Mouse (Mus musculus) heart, adult 11 months (tissue): ENCODE measurements around the gene Vinac1.
"Not testable (repeated sequence)": the region's sequence is repeated elsewhere in the genome, so short reads cannot be mapped to it uniquely, and the experiment has no call there.

Experiments
- DNase-seq: peaks from one replicate; pipeline ENCODE4 v3.0.0; 2022

Vinac1 gene

GRCm38 (mm10) chr2:129038937-129039631 lies 8.9 kb downstream of the Vinac1 start:
- DNase-seq, result peak; percentile 83

DNA sequence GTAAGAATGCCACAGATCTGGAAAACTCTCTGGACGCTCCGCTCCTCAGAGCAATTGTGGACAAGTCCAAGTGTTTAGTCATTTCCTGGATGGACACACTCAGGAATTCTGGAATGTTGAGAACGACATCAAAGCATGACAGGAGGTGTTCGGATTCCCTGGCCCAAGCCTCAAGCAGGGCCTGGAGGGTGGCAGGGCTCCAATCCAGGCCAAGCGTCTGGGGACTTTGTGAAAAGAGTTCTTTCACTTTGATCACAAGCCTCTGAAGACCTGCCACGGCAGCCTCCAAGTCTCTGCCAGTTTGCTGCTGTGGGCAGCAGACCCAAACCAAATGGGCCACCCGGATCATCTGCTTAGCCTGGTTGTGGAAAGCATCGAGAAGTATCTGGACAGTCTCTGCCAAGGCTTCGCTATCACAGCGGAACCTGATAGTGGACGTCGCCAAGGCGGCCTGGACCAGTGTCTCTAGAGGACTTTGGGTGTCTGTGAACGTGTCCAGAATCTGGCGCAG lies 9.5 kb downstream of the Vinac1 start:
- no peak for DNase-seq

DNA sequence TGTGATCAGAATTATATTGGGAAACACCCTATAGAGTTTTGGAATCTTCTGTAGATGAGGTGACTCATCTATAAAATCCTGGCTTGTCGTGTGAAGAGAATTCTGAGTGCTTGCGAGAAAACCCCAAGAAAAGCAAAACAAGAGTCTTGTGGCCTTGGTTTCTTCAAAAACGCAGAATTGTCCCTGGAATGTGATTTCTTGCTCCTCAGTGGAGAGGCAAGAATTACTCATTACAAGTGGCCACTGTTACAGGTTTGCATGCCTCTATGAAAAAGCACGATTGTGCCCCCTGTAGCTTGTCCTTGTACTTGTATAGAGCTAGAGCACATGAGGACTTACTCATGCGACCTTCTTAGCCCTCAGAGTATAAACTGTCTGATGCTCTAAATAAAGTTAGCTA lies 12.6 kb downstream of the Vinac1 start:
- no peak for DNase-seq

- DNase-seq, result peak; percentile 79
Measured at GRCm38 (mm10) chr2:129024820-129025219, 23.2 kb downstream of the Vinac1 start.

DNA sequence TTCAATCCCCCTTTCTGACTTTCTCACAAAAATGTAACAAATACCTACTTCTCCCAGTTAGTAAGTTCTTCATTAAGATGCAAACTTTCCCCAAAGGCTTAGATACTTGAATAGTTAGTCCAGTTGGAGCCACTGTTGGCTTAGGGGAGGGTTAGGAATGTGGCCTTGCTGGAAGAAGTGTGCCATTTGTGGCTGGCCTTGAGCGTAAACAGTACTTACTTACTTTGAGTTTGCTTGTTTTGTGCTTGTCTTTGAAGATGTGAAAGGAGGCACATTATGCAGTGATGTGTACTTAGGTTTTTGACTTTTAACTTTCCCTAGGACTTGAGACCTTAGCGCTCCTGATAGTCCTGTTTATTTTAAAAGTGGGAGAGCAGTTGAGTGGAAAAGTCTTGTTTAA lies 27.9 kb downstream of the Vinac1 start:
- no peak for DNase-seq

DNA sequence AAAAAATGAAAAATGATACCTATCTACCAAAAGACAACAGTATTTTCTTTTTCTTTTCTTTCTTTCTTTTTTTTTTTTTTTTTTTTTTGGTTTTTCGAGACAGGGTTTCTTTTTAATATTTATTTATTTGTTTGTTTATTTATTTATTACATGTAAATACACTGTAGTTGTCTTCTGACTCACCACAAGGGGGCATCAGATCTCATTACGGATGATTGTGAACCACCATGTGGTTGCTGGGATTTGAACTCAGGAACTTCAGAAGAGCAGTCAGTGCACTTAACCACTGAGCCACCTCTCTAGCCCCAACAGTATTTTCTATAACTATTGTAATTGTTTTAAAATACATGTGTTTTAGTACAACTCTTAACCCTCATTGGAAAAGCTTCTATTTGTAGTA lies 39.1 kb downstream of the Vinac1 start:
- not testable (repeated sequence) for DNase-seq

GRCm38 (mm10) chr2:129006194-129006749 lies 41.7 kb downstream of the Vinac1 start:
- DNase-seq, result no peak

GRCm38 (mm10) chr2:129004872-129005271 lies 43.1 kb downstream of the Vinac1 start:
- no peak for DNase-seq

DNA sequence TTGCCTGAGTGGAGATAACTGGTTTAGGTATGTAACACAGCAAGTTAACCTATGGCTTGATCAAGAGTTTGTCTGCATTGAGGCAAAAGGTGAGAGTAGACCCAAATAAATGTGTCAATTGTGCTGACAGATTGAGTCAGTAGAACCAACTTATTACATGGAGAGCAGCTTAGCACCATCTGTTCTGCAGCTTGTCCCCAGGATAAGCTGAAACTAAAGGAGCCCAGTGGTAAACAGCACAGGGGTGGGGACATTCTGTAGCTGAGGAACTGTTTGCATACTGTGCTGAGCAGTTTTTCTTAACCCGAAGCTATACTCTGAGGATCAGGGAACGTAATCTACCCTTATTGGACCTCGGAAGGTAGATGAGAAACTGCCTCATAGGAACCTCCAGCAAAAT lies 63.2 kb downstream of the Vinac1 start:
- no peak for DNase-seq

DNA sequence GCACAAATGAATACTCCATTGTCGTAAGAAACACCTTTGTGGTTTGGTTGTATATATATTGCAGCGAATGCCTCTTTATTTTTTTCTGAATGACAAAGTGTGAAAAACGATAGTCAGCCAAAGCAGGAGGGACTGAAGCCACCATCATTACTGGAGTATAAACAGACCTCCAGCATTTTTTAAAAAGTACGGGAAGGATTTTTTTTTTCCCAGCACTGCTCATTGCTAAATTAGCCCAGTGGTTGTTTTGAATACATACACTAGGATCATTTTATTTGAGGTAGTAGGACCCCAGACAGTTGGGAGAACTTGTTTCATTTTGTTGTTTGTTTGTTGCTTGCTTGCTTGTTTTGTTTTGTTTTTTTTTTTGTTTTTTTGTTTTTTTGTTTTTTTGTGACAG lies 72.4 kb downstream of the Vinac1 start:
- no peak for DNase-seq
